Mouse (Mus musculus) heart, adult 10 weeks (tissue): Measurements from ENCODE around the gene Npas2. TPM values are rescaled to one million over a fixed set of nuclear protein-coding genes. Genes with fewer than 3 reads are reported as not detected.

Experiments
- polyA plus RNA-seq: library from polyadenylated mRNA; stranded (reverse); fragments of 350-450 nt; fragmentation: Illumina TruSeq; extraction: RNeasy Lipid Tissue Mini Kit (QIAGEN cat#74804); gene quantifications from one replicate; pipeline ENCODE4 v1.2.3, GENCODE M21; 2014; ENCODE audit warnings: low read depth, low replicate concordance

Gene Npas2
- 5.2 TPM for polyA plus RNA-seq

GRCm38 (mm10) chr1:39192997-39193861 is at the start of gene Npas2:
Gene Npas2 (plus strand): TSS chr1:39193731.

GRCm38 (mm10) chr1:39367601-39368266 is 174.2 kb downstream of the Npas2 start, which contains the start of gene Rpl31:
Gene Rpl31 (plus strand): TSS chr1:39367842.

Other genes starting within 250 kb of the Npas2 start
- gene Pdcl3, start 208.1 kb upstream of the Npas2 start, polyA plus RNA-seq = 114 TPM
- gene Rpl31, start 174.1 kb downstream of the Npas2 start, polyA plus RNA-seq = 592 TPM